Mouse (Mus musculus) small intestine, adult 2 months (tissue): Measurements from ENCODE around the gene Ccl8. TPM values are rescaled to one million over a fixed set of nuclear protein-coding genes. Genes with fewer than 3 reads are reported as not detected.

Experiments
- H3K27ac ChIP-seq: fragments of 200-500 bp; 2 replicates; pipeline ENCODE4 v1.5.1; 2012; ENCODE audit warnings: low read depth, low read length, control low read depth, inconsistent platforms; ENCODE audit not compliant: insufficient read depth
- H3K27me3 ChIP-seq: fragments of 200-500 bp; 2 replicates; pipeline ENCODE4 v1.6.1; 2012; ENCODE audit warnings: mild to moderate bottlenecking, moderate library complexity, low read length, inconsistent platforms; ENCODE audit not compliant: control insufficient read depth, insufficient read depth
- H3K36me3 ChIP-seq: fragments of 200-500 bp; 2 replicates; pipeline ENCODE4 v1.6.1; 2012; ENCODE audit warnings: mild to moderate bottlenecking, low read length, control low read depth, inconsistent platforms; ENCODE audit not compliant: control insufficient read depth, insufficient read depth
- H3K4me1 ChIP-seq: fragments of 200-500 bp; 2 replicates; pipeline ENCODE4 v1.6.1; 2012; ENCODE audit warnings: low read length, inconsistent platforms, mixed read lengths; ENCODE audit not compliant: control insufficient read depth, insufficient read depth, insufficient read length
- H3K4me3 ChIP-seq: fragments of 200-500 bp; 2 replicates; pipeline ENCODE4 v1.5.1; 2012; ENCODE audit warnings: low read depth, mild to moderate bottlenecking, control low read depth, inconsistent platforms, low read length, moderate library complexity
- CTCF ChIP-seq: fragments of 200-500 bp; IDR thresholded peaks from 2 replicates; pipeline ENCODE4 v1.5.1; 2012; ENCODE audit warnings: low read depth, mild to moderate bottlenecking, control low read depth, inconsistent platforms, low read length, moderate library complexity, mixed read lengths; ENCODE audit not compliant: insufficient replicate concordance, insufficient read length; ENCODE audit errors: extremely low read depth
- POLR2A ChIP-seq: fragments of 200-500 bp; IDR thresholded peaks from 2 replicates; pipeline ENCODE4 v1.6.1; 2012; ENCODE audit warnings: low read depth, mild to moderate bottlenecking, control low read depth, inconsistent platforms, low read length, moderate library complexity
- WGBS: fragments of 180-500 bp; shearing (Covaris S2); methylation state at CpG from one replicate; pipeline ENCODE4 v1.1.7; 2018; 5-methylcytosine and 5-hydroxymethylcytosine counted together
- polyA plus RNA-seq: library from polyadenylated mRNA; depleted of rRNA; stranded (reverse); fragments of >200 nt; gene quantifications from 2 replicates; pipeline ENCODE4 v1.2.3, GENCODE M21; 2012

Gene Ccl8
- polyA plus RNA-seq, 1 experiment, result 1.1 TPM

DNA sequence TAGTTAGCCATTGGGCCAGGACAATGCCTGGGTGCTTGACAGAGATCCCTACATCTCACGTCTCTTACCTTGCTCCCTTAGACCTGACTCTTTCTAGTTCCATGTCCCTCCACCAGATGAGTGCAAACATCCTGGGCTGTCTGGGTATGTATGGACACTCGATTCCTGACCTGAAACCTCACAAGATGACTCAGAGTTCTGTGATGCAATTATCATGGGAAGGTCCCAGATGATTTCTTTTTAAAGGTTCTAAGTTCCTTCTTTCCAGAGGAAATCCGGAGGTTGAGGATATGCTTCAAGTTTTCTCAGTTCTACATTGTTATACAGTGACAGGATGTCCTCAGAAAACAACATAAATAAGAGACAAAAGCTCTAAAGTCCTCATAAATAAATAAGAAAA, 34.1 kb upstream of the Ccl8 start:
- H3K27me3 ChIP-seq, result no peaks in the 10 kb centered on the region
- H3K27ac ChIP-seq, result no peak overlapping the region
- TF ChIP-seq CTCF, result no peak
- TF ChIP-seq POLR2A, result no peak
- WGBS, result 64% methylated on average over 3 of the region's 3 CpGs
- H3K4me1 ChIP-seq, result no peaks in the 10 kb centered on the region
- no peaks in the 10 kb centered on the region for H3K36me3 ChIP-seq
- no peak overlapping the region for H3K4me3 ChIP-seq

DNA sequence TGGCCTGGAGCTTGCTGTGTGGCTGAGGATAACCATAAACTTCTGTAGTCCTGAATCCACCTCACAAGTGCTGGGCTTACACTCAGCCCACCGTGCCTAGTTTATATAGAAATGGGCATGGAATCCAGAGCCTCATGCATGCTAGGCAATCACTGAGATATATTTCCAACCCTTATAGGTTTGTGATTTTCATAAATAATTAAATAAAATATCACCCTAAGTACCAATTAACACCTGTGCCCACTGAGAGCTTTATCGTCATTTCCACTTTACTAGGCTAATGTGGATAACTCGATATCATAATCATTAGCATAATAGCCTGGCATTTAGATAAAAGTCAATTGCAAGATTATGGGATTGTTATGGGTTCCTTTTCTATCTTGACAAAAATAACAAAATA, 30.6 kb upstream of the Ccl8 start:
- no peaks in the 10 kb centered on the region for H3K36me3 ChIP-seq
- no peak overlapping the region for H3K4me3 ChIP-seq
- H3K27ac ChIP-seq, result no peak overlapping the region
- H3K27me3 ChIP-seq, result no peaks in the 10 kb centered on the region
- TF ChIP-seq CTCF (no peak), POLR2A (no peak)
- WGBS, result 92% methylated on average over 3 of the region's 3 CpGs
- H3K4me1 ChIP-seq, result no peaks in the 10 kb centered on the region

GRCm38 (mm10) chr11:82099511-82100323, 15.3 kb upstream of the Ccl8 start:
- no peaks in the 10 kb centered on the region for H3K36me3 ChIP-seq
- H3K27ac ChIP-seq, result no peak overlapping the region
- H3K4me1 ChIP-seq, result no peaks in the 10 kb centered on the region
- no peak overlapping the region for H3K4me3 ChIP-seq
- TF ChIP-seq CTCF (no peak), POLR2A (no peak)
- 73% methylated on average over 10 of the region's 10 CpGs for WGBS
- no peaks in the 10 kb centered on the region for H3K27me3 ChIP-seq

DNA sequence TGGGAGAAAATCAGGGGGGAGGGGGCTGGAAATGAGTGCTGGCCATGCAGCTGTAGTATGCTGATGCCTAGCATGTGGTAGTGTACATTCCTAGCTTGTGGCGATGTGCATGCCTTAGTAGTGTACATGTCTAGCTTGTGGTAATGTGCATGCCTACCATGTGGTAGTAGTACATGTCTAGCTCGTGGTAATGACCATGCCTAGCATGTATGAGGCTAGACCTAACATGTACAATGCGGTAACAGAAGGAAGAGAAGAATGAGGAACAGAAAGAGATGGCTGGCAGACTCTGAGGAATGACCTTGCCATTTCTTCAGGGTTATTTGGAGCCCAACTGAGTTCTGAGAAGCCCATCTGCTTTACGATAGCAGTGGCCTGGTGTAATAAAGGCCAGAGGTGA, 13.9 kb upstream of the Ccl8 start:
- no peaks in the 10 kb centered on the region for H3K27me3 ChIP-seq
- no peak overlapping the region for H3K27ac ChIP-seq
- 78% methylated on average over 4 of the region's 4 CpGs for WGBS
- no peaks in the 10 kb centered on the region for H3K36me3 ChIP-seq
- TF ChIP-seq CTCF, result no peak
- TF ChIP-seq POLR2A, result no peak
- H3K4me1 ChIP-seq, result no peaks in the 10 kb centered on the region
- H3K4me3 ChIP-seq, result no peak overlapping the region

GRCm38 (mm10) chr11:82101529-82101928, 13.5 kb upstream of the Ccl8 start, which contains the start of gene Ccl12:
Ccl12 (plus strand) TSS chr11:82101845.
- 62% methylated on average over 2 of the region's 2 CpGs for WGBS
- Histone ChIP-seq H3K27ac (no peak within 1 kb of the TSS), H3K36me3 (no peaks in the 10 kb centered on the region), H3K4me3 (no peak within 1 kb of the TSS), H3K4me1 (no peaks in the 10 kb centered on the region), H3K27me3 (no peaks in the 10 kb centered on the region)
- TF ChIP-seq CTCF (no peak), POLR2A (no peak)

DNA sequence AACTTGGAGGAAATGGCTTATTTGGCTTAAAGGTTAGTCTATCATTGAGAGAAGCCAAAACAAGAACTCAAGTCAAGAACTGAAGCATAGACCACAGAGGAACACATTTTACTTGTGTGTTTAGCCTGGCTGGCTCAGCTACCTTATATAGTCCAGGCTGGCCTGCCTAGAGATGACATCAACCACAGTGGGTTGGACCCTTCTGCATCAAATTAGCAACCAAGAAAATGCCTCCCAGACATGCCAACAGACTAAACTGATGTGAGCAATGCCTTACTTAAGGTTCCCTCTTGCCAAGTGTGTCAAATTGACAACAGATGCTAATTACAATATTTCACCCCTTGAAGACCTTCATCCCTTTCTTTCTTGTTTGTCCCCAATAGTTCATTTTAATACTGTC, 5.4 kb upstream of the Ccl8 start:
- Histone ChIP-seq H3K27me3 (no peaks in the 10 kb centered on the region), H3K4me3 (no peak overlapping the region), H3K27ac (no peak overlapping the region), H3K36me3 (no peaks in the 10 kb centered on the region), H3K4me1 (no peaks in the 10 kb centered on the region)
- TF ChIP-seq POLR2A, result no peak
- no peak for TF ChIP-seq CTCF

GRCm38 (mm10) chr11:82110372-82111248, 4.4 kb upstream of the Ccl8 start:
- Histone ChIP-seq H3K4me3 (no peak overlapping the region), H3K36me3 (no peaks in the 10 kb centered on the region), H3K27me3 (no peaks in the 10 kb centered on the region), H3K4me1 (no peaks in the 10 kb centered on the region), H3K27ac (no peak overlapping the region)
- TF ChIP-seq POLR2A, result no peak
- no peak for TF ChIP-seq CTCF
- WGBS, result 64% methylated on average over 6 of the region's 6 CpGs

DNA sequence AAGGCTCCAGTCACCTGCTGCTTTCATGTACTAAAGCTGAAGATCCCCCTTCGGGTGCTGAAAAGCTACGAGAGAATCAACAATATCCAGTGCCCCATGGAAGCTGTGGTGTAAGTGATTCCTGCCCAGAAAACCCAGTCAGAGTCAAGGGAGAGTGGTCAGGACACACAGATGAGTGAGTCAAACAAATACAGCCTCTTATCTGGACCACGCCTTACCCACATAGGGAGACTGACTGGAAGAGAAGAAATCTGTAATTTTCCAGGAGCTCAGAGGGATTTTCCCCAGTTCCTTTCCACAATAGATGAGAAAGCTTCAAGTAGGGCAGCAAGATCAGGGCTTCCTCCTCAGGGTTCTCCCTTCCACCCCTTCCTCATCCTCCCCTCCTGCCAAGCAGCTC, 1.1 kb downstream of the Ccl8 start:
- no peak for TF ChIP-seq CTCF
- TF ChIP-seq POLR2A, result no peak
- no peaks in the 10 kb centered on the region for H3K27me3 ChIP-seq
- 41% methylated on average over 3 of the region's 3 CpGs for WGBS

More for the DNA sequence above, 1.1 kb downstream of the Ccl8 start:
- H3K4me3 ChIP-seq, result no peak overlapping the region
- H3K4me1 ChIP-seq, result no peaks in the 10 kb centered on the region
- H3K27ac ChIP-seq, result no peak overlapping the region
- H3K36me3 ChIP-seq, result no peaks in the 10 kb centered on the region
